Mouse (Mus musculus): ENCODE data around the gene Gm3952.
A peak's percentile ranks its signal among the peaks of the same experiment; 100 is the strongest.

Gm3952 gene

DNA sequence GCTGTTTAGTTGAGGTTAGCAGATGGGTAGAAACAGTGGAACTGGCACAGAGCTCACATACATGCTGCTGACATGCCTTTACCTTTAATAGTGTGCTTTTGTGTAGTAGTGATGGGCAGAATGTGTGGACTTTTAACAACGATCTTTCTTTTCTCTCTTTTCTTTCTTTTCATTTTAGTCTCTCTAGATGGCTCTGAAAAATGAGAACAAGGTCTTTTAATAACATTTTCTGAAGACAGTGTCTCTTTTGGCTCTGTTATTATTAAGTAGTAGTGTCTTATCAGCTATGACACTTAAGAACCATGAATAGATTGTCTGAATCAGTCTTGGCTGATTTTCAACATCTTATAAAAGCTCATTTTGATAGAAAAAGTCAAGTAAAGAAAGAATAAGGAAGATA is at the start of gene Gm3952:
Gene Gm3952, minus strand, starts transcription at position 101 of the 400 bp plus-strand sequence.
- no peak for DNase-seq (ENCODE audit: low spot score in 2 of 2)

DNA sequence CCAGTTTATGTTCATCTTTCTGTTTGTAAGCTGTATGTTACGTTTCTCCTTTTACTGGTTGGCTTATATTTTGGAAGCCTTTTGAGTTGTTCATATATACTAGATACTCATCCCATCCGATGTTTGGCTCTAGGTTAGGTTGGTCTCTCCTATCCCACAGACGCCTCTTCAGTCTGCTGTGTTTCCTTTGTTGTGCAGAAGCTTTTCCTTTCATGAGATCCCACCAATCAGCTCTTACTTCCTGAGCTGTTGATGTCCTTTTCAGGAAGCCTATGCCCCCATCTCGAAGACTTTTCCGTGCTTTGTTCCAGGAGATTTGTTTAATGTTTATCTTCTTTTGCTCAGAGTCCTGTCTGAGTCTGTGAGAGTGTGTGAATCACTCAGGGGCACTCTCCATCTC is 45.3 kb upstream of the Gm3952 start:
- no peak for DNase-seq (ENCODE audit: low spot score in 2 of 2)

DNA sequence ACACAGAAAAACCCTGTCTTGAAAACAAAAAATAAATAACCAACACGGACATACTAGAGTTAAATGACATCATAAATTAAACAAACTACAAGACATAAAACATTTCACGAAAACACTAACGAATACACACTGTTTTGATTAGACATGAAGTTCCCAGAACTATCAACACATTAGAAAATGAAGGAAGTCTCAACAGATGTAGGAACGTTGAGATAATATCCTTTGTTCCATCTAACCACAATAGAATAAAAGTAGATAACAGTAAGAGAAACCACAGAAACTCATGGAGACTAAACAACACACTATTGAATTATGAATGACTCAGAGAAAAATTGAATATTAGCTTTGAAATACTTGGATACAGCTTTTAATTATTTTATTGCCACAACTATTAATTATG is 14.0 kb upstream of the Gm3952 start:
- DNase-seq (ENCODE audit: low spot score in 2 of 2) = no peak

DNA sequence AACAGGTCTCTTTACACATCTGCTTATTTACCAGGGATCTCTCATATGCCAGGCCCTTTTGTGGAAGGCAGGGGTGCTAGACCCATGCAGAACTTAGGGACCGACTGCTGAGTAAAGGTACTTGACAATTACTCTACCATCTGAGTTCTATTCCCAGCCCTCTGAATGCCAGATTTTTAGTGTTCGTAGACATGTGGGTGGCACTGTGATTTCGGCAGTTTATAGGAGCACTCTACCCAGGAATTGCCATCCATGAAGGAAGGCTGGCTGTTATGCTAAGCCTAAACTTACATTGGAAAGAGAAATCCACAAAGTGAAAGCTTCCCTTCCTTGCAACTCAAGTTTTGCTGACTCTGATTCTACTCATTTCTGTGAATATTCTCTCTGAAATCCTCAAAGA is 62.8 kb downstream of the Gm3952 start:
- DNase-seq (ENCODE audit: low spot score in 2 of 2) = no peak

DNA sequence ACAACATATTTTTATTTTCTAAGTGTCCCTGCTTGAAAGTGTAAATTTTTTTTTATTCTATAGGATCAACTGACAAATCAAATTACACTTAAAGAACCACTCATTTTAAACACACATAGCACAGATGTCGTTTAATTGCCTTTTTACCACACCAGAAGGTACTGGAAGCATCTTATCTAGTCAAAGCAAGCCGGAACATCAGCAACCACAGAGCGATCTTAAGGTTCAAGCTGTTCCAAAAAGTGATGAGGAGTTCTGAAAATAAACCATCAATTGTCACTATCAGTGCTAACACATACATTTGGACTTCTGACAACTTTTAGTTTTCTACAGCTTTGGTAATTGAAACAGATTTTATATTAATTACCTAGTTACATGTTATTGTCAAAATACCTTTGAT is 64.4 kb downstream of the Gm3952 start:
- DNase-seq (ENCODE audit: low spot score in 2 of 2) = no peak

DNA sequence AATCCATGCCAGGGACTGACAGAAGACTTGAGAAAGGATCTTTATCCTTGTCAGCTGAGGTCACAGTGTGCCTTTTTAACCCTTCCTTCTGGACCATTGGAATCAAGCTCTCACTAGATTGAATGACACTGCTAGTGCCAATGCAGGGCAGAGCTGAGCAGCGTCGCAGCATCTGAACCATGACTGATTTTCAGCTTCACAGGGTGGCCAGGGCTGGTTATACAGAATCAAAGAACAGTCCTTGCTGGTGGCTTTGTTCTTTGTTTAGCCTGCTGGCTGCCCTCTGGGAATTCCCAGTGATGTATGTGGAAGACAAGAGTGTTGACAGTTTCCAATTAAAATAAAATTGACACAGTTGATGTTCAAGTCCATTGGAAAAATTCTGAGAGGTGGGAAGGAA is 66.2 kb downstream of the Gm3952 start:
- DNase-seq (ENCODE audit: low spot score in 2 of 2) = no peak

DNA sequence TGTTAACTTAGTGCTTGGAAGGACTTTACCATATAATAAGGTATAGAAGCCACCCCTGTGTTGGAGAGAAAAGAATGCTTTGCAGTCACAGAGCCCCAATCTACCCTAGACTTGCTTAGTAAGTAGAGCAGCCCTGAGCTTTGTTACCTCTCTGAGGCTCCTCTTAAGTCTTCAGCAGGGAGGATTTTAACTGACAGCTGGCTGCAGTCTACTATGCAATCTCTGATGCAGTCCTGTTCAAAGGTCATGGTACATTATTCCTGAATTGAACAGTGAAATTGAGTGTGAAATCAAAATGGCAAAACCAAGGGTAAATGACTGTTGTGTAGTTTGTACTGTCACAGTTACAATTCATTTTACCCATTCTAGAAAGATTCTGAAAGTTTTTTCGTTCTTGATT is 71.3 kb downstream of the Gm3952 start:
- DNase-seq (ENCODE audit: low spot score in 2 of 2) = no peak

DNA sequence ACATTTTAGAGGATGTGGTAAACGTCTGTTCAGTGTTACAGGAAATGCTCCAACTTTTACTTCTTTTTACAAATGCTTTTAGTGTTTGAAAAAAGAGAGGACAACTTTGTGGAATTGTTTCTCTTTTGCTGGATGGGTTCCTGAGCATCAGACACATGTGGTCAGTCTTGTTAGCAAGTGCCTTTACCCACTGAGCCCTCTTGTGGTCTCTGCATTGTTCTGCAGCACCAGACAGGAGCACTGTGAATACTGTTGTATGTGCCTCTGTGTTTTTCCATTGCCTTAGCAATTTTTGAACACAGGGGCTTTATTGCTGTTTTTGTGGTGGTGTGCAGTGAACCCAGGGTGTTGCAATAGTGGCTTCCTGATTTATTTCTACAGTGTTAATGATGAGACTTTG is 73.7 kb downstream of the Gm3952 start:
- no peak for DNase-seq (ENCODE audit: low spot score in 2 of 2)

DNA sequence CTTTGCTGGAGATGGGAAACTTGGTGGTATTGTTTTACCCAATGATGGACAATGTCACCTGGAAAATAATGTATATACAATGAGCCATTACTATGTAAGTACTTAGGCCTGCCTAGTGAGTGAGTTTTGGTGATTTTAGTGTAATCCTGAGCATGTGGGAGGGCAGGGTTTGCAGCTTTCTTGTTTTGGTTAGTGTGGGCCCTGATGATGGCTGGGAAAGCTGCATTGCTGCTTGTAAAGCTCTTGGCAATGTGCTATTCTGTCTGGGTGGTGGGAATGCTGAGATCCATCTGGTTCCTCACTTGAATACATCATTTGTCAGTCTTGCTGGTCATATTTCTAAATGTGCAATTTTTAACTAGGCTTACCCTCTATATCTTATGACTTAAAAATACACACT is 82.3 kb downstream of the Gm3952 start:
- no peak for DNase-seq (ENCODE audit: low spot score in 2 of 2)

DNA sequence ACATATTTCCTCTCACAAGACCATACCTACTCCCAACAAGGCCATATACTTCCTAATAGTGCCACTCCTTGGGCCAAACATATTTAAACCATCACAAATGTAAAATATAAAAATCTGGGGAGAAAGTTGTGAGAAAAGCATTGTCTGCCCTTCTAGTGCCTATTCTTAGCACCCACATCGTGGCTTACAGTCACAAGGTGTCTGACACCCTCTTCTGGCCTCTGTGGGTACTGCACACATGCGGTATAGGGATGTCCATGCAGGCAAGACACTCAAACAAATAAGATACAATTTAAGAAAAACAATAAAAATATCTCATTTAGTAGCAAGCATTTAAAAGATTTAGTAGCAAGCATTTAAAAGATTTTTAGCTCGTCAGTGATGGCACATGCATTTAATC is 89.2 kb downstream of the Gm3952 start:
- DNase-seq (ENCODE audit: low spot score in 2 of 2) = peak; percentile 79 to 90

DNA sequence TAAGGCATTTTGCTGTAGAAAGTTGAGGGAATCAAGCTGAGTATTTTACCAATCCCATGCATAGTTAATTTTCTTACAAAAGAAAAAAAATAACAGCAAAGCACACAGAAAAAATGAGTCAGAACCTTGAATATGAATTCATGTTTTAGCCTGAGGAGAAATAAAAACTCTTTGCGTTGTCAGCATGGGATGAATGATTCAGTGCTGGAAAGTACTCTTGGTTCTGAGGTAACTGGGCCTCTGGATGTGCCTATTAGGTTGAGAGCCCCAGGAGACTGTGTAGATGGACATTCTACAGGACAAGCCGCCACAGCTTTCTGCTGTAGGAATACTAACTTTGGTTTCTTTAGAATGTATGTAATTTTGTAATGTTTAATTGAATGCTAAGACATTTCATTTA is 93.7 kb downstream of the Gm3952 start:
- no peak for DNase-seq (ENCODE audit: low spot score in 2 of 2)

DNA sequence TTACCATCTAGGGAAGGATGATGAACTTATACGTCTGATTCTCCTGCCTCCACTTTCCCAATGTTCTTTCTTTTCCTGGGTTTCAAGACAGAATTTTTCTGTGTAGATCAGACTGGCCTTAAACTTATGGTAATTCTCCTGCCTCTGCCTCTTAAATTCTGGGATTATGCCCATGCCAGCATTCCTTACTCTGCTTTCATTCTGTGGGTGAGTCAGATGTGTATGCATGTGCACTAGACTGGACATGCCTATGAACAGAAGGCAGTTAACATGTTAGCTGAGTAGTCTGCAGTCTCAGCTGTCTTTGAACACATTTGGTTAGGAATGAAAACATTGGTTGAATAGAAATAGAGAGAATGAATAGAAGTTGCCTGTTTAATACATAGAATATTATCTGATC is 94.1 kb downstream of the Gm3952 start:
- DNase-seq (ENCODE audit: low spot score in 2 of 2) = no peak

DNA sequence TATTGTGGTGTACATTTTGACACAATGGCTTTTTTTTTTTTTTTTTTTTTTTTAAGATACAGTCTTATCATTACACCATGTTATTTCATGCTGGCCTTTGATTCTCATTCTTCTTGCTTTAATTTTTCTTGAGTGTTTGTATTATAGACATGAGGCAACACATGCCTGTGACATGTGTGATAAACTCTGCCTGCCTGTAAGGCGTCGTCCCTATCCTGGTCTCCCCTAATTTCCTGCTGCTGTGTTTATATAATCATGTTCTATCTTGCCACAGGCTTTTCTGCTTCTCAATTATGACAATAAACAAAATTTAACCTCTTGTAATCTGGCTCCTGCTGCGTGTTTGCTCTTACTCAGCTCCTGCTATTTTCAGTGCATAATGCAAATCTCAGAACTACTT is 100.5 kb downstream of the Gm3952 start:
- no peak for DNase-seq (ENCODE audit: low spot score in 2 of 2)

DNA sequence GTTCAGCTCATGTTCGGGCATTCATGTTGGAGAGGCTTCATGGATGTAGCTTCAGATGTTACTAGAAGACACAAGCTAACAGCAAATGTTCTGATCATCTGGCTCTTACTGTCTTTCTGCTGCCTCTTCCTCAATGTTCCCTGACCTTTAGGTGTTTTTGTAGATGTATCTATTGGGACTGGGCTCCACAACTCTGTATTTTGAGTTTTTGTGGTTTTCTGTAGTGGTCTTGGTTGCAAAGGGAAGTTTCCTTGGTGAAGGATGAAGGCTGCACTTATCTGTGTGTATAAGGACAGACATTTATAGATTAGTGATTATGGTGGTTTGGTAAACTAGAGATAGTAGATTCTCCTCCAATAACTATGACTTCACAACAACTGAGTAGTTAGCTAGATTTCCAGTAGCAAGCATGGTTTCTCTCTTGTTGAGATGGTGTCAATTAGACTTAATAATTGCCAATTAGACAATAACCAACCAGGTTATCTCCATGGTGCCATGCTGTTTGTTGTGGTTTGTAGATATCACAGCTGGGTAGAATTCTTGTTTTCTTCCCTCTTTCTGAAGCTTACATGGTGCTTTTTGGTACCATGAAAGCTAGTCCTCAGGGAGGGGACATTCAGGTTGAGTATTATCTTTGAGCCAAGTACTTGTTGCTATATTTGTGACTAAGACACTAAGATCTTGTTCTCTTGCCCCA is 101.6 kb downstream of the Gm3952 start:
- DNase-seq (ENCODE audit: low spot score in 2 of 2) = no peak

Data from spleen, postnatal 10 days (tissue).